Mouse (Mus musculus): ENCODE data around the gene Celf1.

The Celf1 gene

GRCm38 (mm10) chr2:91027391-91028214 is 87.4 kb downstream of the Celf1 start:
- TF ChIP-seq GATA4 (IDR thresholded peaks at IDR 0.05; ENCODE audit: insufficient replicate concordance, low read length) = no peak

- TF ChIP-seq GATA4 (IDR thresholded peaks at IDR 0.05; ENCODE audit: insufficient replicate concordance, low read length) = no peak
Observed at GRCm38 (mm10) chr2:91031216-91031615, 91.0 kb downstream of the Celf1 start.

- TF ChIP-seq GATA4 (IDR thresholded peaks at IDR 0.05; ENCODE audit: insufficient replicate concordance, low read length) = no peak
Observed at GRCm38 (mm10) chr2:91033000-91033399, 92.8 kb downstream of the Celf1 start.

- TF ChIP-seq GATA4 (IDR thresholded peaks at IDR 0.05; ENCODE audit: insufficient replicate concordance, low read length) = no peak
Observed at GRCm38 (mm10) chr2:91035385-91035784, 95.2 kb downstream of the Celf1 start, which contains the start of gene Rapsn. Rapsn (plus strand) TSS chr2:91035620.

GRCm38 (mm10) chr2:91041786-91042185 is 101.6 kb downstream of the Celf1 start:
- TF ChIP-seq GATA4 (IDR thresholded peaks at IDR 0.05; ENCODE audit: insufficient replicate concordance, low read length) = no peak

- TF ChIP-seq GATA4 (IDR thresholded peaks at IDR 0.05; ENCODE audit: insufficient replicate concordance, low read length) = no peak
Observed at GRCm38 (mm10) chr2:91042651-91043398, 102.6 kb downstream of the Celf1 start.

GRCm38 (mm10) chr2:91044727-91045126 is 104.5 kb downstream of the Celf1 start:
- no peak for TF ChIP-seq GATA4 (IDR thresholded peaks at IDR 0.05; ENCODE audit: insufficient replicate concordance, low read length)

GRCm38 (mm10) chr2:91047359-91047758 is 107.2 kb downstream of the Celf1 start:
- TF ChIP-seq GATA4 (IDR thresholded peaks at IDR 0.05; ENCODE audit: insufficient replicate concordance, low read length) = no peak

- TF ChIP-seq GATA4 (IDR thresholded peaks at IDR 0.05; ENCODE audit: insufficient replicate concordance, low read length) = no peak
Observed at GRCm38 (mm10) chr2:91051917-91052316, 111.7 kb downstream of the Celf1 start.

- TF ChIP-seq GATA4 (IDR thresholded peaks at IDR 0.05; ENCODE audit: insufficient replicate concordance, low read length) = no peak
Observed at GRCm38 (mm10) chr2:91052752-91053151, 112.6 kb downstream of the Celf1 start.

GRCm38 (mm10) chr2:91053181-91053933 is 113.2 kb downstream of the Celf1 start:
- no peak for TF ChIP-seq GATA4 (IDR thresholded peaks at IDR 0.05; ENCODE audit: insufficient replicate concordance, low read length)

- no peak for TF ChIP-seq GATA4 (IDR thresholded peaks at IDR 0.05; ENCODE audit: insufficient replicate concordance, low read length)
Observed at GRCm38 (mm10) chr2:91053934-91054382, 113.8 kb downstream of the Celf1 start, which contains the start of gene Psmc3. Psmc3 (plus strand) TSS chr2:91054009.

GRCm38 (mm10) chr2:91058435-91058834 is 118.3 kb downstream of the Celf1 start:
- no peak for TF ChIP-seq GATA4 (IDR thresholded peaks at IDR 0.05; ENCODE audit: insufficient replicate concordance, low read length)

GRCm38 (mm10) chr2:91059376-91059775 is 119.2 kb downstream of the Celf1 start:
- no peak for TF ChIP-seq GATA4 (IDR thresholded peaks at IDR 0.05; ENCODE audit: insufficient replicate concordance, low read length)
